Mouse (Mus musculus) layer of hippocampus, adult 8-10 months (tissue): Measurements from ENCODE around the gene Fam162b. TPM values are rescaled to one million over a fixed set of nuclear protein-coding genes. Genes with fewer than 3 reads are reported as not detected.

Experiments used
- total RNA-seq, 4 experiments: library from RNA; stranded (reverse); gene quantifications; 2 replicates each; pipeline ENCODE4 v1.2.4; 2022

Gene Fam162b
- total RNA-seq, 4 experiments from 2014 or later = not detected

Other genes starting within 250 kb of the Fam162b start
- gene Gm49339, start 109.9 kb downstream of the Fam162b start, total RNA-seq = 1 to 10 TPM in 1 of 4 experiments, under 1 TPM in 2, not detected in 1; 0.65 to 3.5 (median 0.90) TPM
- 1 to 10 TPM in 2 of 4 experiments, under 1 TPM in 1, not detected in 1; 0.08 to 4.4 (median 2.3) TPM for gene Lilr4b, start 109.9 kb downstream of the Fam162b start, total RNA-seq
- 10 to 100 TPM in 1 of 4 experiments, 1 to 10 TPM in 1, under 1 TPM in 1, not detected in 1; 0.66 to 10.6 (median 8.2) TPM for gene Lilrb4a, start 99.6 kb downstream of the Fam162b start, total RNA-seq
- not detected for gene Gprc6a, start 40.9 kb upstream of the Fam162b start, total RNA-seq
- not detected for gene Rfx6, start 87.2 kb upstream of the Fam162b start, total RNA-seq